Mouse (Mus musculus): ENCODE results near the gene Pifo. TPM values are rescaled to one million over a fixed set of nuclear protein-coding genes. Genes with fewer than 3 reads are reported as not detected.

Pifo gene
- 3.2 TPM for polyA plus RNA-seq (2015; fragmentation: Illumina TruSeq; extraction: RNeasy Lipid Tissue Mini Kit (QIAGEN cat#74804); ENCODE audit: low read depth, low replicate concordance)

DNA sequence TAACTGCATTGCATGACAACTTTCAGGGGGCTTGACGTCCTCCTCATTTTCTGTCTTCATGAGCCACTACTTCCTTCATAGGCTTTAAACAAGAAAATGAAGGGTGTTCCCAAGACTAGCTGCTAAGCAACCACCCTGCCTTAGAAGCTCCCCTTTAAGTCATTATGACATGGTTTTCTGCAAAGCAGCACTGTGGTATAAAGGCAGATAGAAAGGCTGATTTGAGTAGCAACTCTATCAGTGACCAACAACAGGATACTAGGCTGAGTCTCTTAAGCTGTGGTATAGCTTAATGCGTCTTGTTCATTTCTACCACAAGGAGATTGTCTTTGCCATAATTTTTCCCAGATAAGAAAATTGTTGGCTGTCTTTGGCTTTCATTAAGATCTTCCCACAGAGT is at the start of gene Pifo:
Gene Pifo, minus strand, starts transcription at position 101 of the 400 bp plus-strand sequence.

DNA sequence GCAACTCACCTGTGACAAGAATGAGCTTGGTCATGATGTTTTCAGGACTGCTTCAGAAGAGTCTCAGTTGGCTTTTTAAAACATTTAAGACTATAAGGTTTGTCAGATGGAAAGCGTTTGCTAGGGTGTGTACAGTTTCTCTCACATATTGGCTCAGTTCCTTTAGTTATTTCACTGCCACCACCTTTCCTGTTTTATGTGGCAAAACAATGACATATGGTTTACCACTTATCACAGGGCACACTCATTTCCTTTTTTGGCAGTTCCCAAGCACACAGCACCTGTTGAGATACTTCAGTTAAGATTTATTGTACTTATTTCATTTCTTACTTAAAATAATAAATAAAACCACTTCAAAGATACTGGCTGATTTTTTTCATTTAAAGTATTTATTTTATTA is 18.3 kb upstream of the Pifo start, which contains the start of gene Chil5:
Gene Chil5, minus strand, starts transcription at position 34 of the 400 bp plus-strand sequence.

DNA sequence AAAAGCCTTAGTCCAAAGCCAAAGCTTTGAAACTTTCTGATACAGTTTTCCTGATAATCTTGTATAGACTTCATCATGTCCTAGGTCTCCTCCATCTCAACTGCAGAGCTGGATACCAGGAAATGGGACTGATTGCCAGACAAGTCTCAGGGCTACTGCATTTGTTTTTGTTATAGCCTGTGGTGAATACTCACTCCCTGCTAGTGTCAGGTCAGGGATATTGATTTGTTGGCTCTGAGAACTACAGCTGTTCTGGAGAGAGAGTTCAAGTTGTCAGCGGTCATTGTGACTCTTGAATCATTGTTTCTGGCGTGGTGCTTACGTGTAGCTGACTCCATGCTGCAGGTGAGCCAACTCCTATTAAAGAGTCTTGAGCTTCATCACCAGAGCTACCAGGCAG is 41.0 kb downstream of the Pifo start, which contains the start of gene Ovgp1:
Gene Ovgp1, plus strand, starts transcription at position 301 of the 400 bp plus-strand sequence.

DNA sequence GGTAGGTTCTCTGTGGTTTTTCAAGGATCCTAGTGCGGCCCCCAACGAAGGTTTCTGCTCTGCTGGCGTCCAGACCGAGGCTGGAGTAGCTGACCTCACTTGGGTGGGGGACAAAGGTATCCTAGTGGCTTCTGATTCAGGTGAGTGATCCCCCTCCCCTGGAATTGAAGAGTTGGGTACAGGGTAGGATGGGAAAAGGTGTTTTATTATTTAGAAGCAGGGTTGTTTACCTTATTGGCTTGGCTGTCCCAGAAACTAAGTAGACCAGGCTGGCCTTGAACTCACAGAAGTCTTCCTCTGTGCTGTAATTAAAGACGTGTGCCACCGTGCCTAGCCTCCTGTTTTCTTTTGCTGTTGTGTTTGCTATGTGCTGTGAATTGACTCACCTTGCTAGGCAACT is 54.4 kb downstream of the Pifo start, which contains the start of gene Atp5f1:
Gene Atp5f1, minus strand, starts transcription at position 101 of the 400 bp plus-strand sequence.

DNA sequence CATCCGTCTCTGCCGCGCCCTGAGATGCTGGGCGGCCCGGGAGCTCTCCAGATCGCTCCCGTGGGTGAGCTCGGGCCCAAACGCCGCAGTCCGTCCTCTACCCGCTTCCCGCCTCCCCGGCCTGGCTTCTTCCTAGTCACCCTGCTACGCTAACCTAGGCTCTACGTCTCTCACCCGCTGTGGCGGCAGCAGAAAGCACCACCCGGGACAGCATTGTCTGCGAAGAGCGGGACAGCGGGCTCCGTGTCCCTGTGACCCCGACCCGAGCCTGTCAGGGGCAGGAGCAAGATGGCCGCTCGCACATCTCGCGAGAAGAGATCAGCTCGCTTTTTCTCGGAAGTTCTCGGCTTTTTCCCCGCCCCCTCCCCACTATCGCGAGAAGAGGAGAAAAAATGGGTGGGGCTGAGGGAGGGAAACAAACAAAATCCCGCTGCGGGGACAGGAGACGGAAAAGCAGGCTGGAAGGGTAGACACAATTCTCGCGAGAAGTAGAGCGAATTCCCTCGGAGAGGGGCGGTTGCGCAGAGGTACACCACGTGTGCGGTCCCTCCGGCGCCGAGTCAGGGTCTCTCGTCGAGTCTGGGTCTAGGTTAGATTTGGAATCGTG is 55.4 kb downstream of the Pifo start, which contains the start of gene Wdr77:
Gene Wdr77, plus strand, starts transcription at position 396 of the 607 bp plus-strand sequence.

Other genes with a start within 250 kb of the Pifo start
- 106 TPM for gene Rap1a, start 213.3 kb downstream of the Pifo start, polyA plus RNA-seq (2015; fragmentation: Illumina TruSeq; extraction: RNeasy Lipid Tissue Mini Kit (QIAGEN cat#74804); ENCODE audit: low read depth, low replicate concordance)
- 1.6 TPM for gene Adora3, start 143.8 kb downstream of the Pifo start, polyA plus RNA-seq (2015; fragmentation: Illumina TruSeq; extraction: RNeasy Lipid Tissue Mini Kit (QIAGEN cat#74804); ENCODE audit: low read depth, low replicate concordance)
- not detected for gene Tmigd3, start 143.7 kb downstream of the Pifo start, polyA plus RNA-seq (2015; fragmentation: Illumina TruSeq; extraction: RNeasy Lipid Tissue Mini Kit (QIAGEN cat#74804); ENCODE audit: low read depth, low replicate concordance)
- 2.8 TPM for gene I830077J02Rik, start 82.0 kb downstream of the Pifo start, polyA plus RNA-seq (2015; fragmentation: Illumina TruSeq; extraction: RNeasy Lipid Tissue Mini Kit (QIAGEN cat#74804); ENCODE audit: low read depth, low replicate concordance)
- gene Wdr77, start 55.3 kb downstream of the Pifo start, polyA plus RNA-seq (2015; fragmentation: Illumina TruSeq; extraction: RNeasy Lipid Tissue Mini Kit (QIAGEN cat#74804); ENCODE audit: low read depth, low replicate concordance): 44.4 TPM
- gene Atp5f1, start 54.5 kb downstream of the Pifo start, polyA plus RNA-seq (2015; fragmentation: Illumina TruSeq; extraction: RNeasy Lipid Tissue Mini Kit (QIAGEN cat#74804); ENCODE audit: low read depth, low replicate concordance): 553 TPM
- 5.3 TPM for gene Ovgp1, start 40.9 kb downstream of the Pifo start, polyA plus RNA-seq (2015; fragmentation: Illumina TruSeq; extraction: RNeasy Lipid Tissue Mini Kit (QIAGEN cat#74804); ENCODE audit: low read depth, low replicate concordance)
- not detected for gene Chil5, start 18.2 kb upstream of the Pifo start, polyA plus RNA-seq (2015; fragmentation: Illumina TruSeq; extraction: RNeasy Lipid Tissue Mini Kit (QIAGEN cat#74804); ENCODE audit: low read depth, low replicate concordance)
- 2.3 TPM for gene Chia1, start 98.6 kb upstream of the Pifo start, polyA plus RNA-seq (2015; fragmentation: Illumina TruSeq; extraction: RNeasy Lipid Tissue Mini Kit (QIAGEN cat#74804); ENCODE audit: low read depth, low replicate concordance)
- 0.73 TPM for gene Chil3, start 152.9 kb upstream of the Pifo start, polyA plus RNA-seq (2015; fragmentation: Illumina TruSeq; extraction: RNeasy Lipid Tissue Mini Kit (QIAGEN cat#74804); ENCODE audit: low read depth, low replicate concordance)
- not detected for gene Chil4, start 204.9 kb upstream of the Pifo start, polyA plus RNA-seq (2015; fragmentation: Illumina TruSeq; extraction: RNeasy Lipid Tissue Mini Kit (QIAGEN cat#74804); ENCODE audit: low read depth, low replicate concordance)